Mouse (Mus musculus) hindbrain, embryonic 15.5 days (tissue): ENCODE data around the gene Olfr691. TPM values are rescaled to one million over a fixed set of nuclear protein-coding genes. Genes with fewer than 3 reads are reported as not detected.
A peak's percentile ranks its signal among the peaks of the same experiment; 100 is the strongest.
"Not testable (repeated sequence)": the region's sequence is repeated elsewhere in the genome, so short reads cannot be mapped to it uniquely, and the experiment has no call there.

Experiments
- ATAC-seq: fragments of 200-750 bp; cut with Nextera tagmentation; 2 replicates; pipeline ENCODE4 v1.8.0; 2017; ENCODE audit warnings: low read depth, moderate number of reproducible peaks, moderate TSS enrichment; ENCODE audit not compliant: low FRiP score
- H3K27ac ChIP-seq: fragments of 300-500 bp; sonication (generic); replicated peaks from 2 replicates; pipeline ENCODE4 v1.5.1; 2015; ENCODE audit warnings: mild to moderate bottlenecking, inconsistent platforms
- H3K27me3 ChIP-seq: fragments of 300-500 bp; sonication (generic); 2 replicates; pipeline ENCODE4 v1.6.1; 2015; ENCODE audit warnings: control low read depth, inconsistent platforms
- H3K36me3 ChIP-seq: fragments of 300-500 bp; sonication (generic); 2 replicates; pipeline ENCODE4 v1.6.1; 2015; ENCODE audit warnings: control low read depth, inconsistent platforms
- H3K4me1 ChIP-seq: fragments of 300-500 bp; sonication (generic); replicated peaks from 2 replicates; pipeline ENCODE4 v1.6.1; 2015; ENCODE audit warnings: control low read depth, inconsistent platforms
- H3K4me2 ChIP-seq: fragments of 300-500 bp; sonication (generic); 2 replicates; pipeline ENCODE4 v1.6.1; 2015; ENCODE audit warnings: moderate library complexity, mild to moderate bottlenecking, inconsistent platforms
- H3K4me3 ChIP-seq: fragments of 300-500 bp; sonication (generic); 2 replicates; pipeline ENCODE4 v1.5.1; 2015; ENCODE audit warnings: mild to moderate bottlenecking, inconsistent platforms
- H3K9ac ChIP-seq: fragments of 300-500 bp; sonication (generic); 2 replicates; pipeline ENCODE4 v1.6.1; 2015; ENCODE audit warnings: inconsistent platforms
- H3K9me3 ChIP-seq: fragments of 300-500 bp; sonication (generic); 2 replicates; pipeline ENCODE4 v1.6.1; 2016; ENCODE audit warnings: control low read depth, inconsistent platforms
- WGBS: fragments of 180-500 bp; shearing (Covaris S2); methylation state at CpG from one replicate; pipeline ENCODE4 v1.1.7; 2015; 5-methylcytosine and 5-hydroxymethylcytosine counted together
- polyA plus RNA-seq: library from polyadenylated mRNA; unstranded; fragments of >200 nt; fragmentation: Nextera tagmentation; extraction: Ambion mirVana; gene quantifications from 2 replicates; pipeline ENCODE4 v1.2.1, GENCODE M21; 2015

Olfr691 gene
- polyA plus RNA-seq = 0.12 and 0.16 TPM in 2 replicates

GRCm38 (mm10) chr7:105342170-105342569 is at the start of gene Olfr691:
TSS of gene Olfr691 (minus strand) at chr7:105342270.
- Histone ChIP-seq H3K4me2 (no peak within 1 kb of the TSS), H3K27ac (no peak within 1 kb of the TSS), H3K4me1 (no peaks in the 10 kb centered on the region), H3K36me3 (no peaks in the 10 kb centered on the region), H3K9me3 (no peaks in the 10 kb centered on the region), H3K9ac (no peak within 1 kb of the TSS), H3K4me3 (no peak within 1 kb of the TSS), H3K27me3 (no peaks in the 10 kb centered on the region)
- ATAC-seq = no peak
- 47% methylated on average over 1 of the region's 1 CpGs for WGBS

GRCm38 (mm10) chr7:105390236-105390635 is 48.2 kb upstream of the Olfr691 start:
- no peak for ATAC-seq
- H3K9me3 ChIP-seq = no peaks in the 10 kb centered on the region
- no peak overlapping the region for H3K27ac ChIP-seq
- H3K36me3 ChIP-seq = peaks cover 51% of the 10 kb centered on the region
- WGBS = 98% methylated on average over 2 of the region's 2 CpGs
- H3K4me3 ChIP-seq = no peak overlapping the region
- no peaks in the 10 kb centered on the region for H3K4me1 ChIP-seq
- no peaks in the 10 kb centered on the region for H3K27me3 ChIP-seq
- no peak overlapping the region for H3K4me2 ChIP-seq
- H3K9ac ChIP-seq = no peak overlapping the region

- no peak overlapping the region for H3K9ac ChIP-seq
- no peaks in the 10 kb centered on the region for H3K27me3 ChIP-seq
- H3K36me3 ChIP-seq = peaks cover 73% of the 10 kb centered on the region
- no peak overlapping the region for H3K4me2 ChIP-seq
- 98% methylated on average over 2 of the region's 2 CpGs for WGBS
- no peak overlapping the region for H3K4me3 ChIP-seq
- ATAC-seq = no peak
- no peaks in the 10 kb centered on the region for H3K4me1 ChIP-seq
- H3K27ac ChIP-seq = no peak overlapping the region
- no peaks in the 10 kb centered on the region for H3K9me3 ChIP-seq
These were observed 45.6 kb upstream of the Olfr691 start for GRCm38 (mm10) chr7:105387696-105388095.

GRCm38 (mm10) chr7:105380329-105380728 is 38.3 kb upstream of the Olfr691 start:
- no peak overlapping the region for H3K4me2 ChIP-seq
- 99% methylated on average over 3 of the region's 3 CpGs for WGBS
- H3K36me3 ChIP-seq = peaks cover 77% of the 10 kb centered on the region
- ATAC-seq = no peak
- no peaks in the 10 kb centered on the region for H3K9me3 ChIP-seq
- no peak overlapping the region for H3K27ac ChIP-seq
- H3K9ac ChIP-seq = no peak overlapping the region
- H3K4me3 ChIP-seq = no peak overlapping the region
- no peaks in the 10 kb centered on the region for H3K4me1 ChIP-seq
- H3K27me3 ChIP-seq = no peaks in the 10 kb centered on the region

- no peak for ATAC-seq
These were observed 32.8 kb upstream of the Olfr691 start, which contains the start of gene Gm5901 for GRCm38 (mm10) chr7:105374866-105375265. TSS of gene Gm5901 (plus strand) at chr7:105375038.

GRCm38 (mm10) chr7:105373976-105374375 is 31.9 kb upstream of the Olfr691 start:
- Histone ChIP-seq H3K27me3 (no peaks in the 10 kb centered on the region), H3K36me3 (peaks cover 46% of the 10 kb centered on the region), H3K9me3 (no peaks in the 10 kb centered on the region), H3K4me2 (no peak overlapping the region), H3K4me3 (no peak overlapping the region), H3K27ac (no peak overlapping the region), H3K4me1 (no peaks in the 10 kb centered on the region), H3K9ac (no peak overlapping the region)
- 96% methylated on average over 3 of the region's 3 CpGs for WGBS
- no peak for ATAC-seq

More at GRCm38 (mm10) chr7:105374866-105375265, 32.8 kb upstream of the Olfr691 start, which contains the start of gene Gm5901:
- no peak within 1 kb of the TSS for H3K4me3 ChIP-seq
- WGBS = 93% methylated on average over 1 of the region's 1 CpGs
- H3K4me1 ChIP-seq = no peaks in the 10 kb centered on the region
- no peak within 1 kb of the TSS for H3K9ac ChIP-seq
- no peak within 1 kb of the TSS for H3K27ac ChIP-seq
- no peaks in the 10 kb centered on the region for H3K9me3 ChIP-seq
- H3K27me3 ChIP-seq = no peaks in the 10 kb centered on the region
- H3K4me2 ChIP-seq = no peak within 1 kb of the TSS
- H3K36me3 ChIP-seq = peaks cover 55% of the 10 kb centered on the region

GRCm38 (mm10) chr7:105373509-105373908 is 31.4 kb upstream of the Olfr691 start:
- H3K4me3 ChIP-seq = no peak overlapping the region
- no peaks in the 10 kb centered on the region for H3K9me3 ChIP-seq
- peaks cover 41% of the 10 kb centered on the region for H3K36me3 ChIP-seq
- no peaks in the 10 kb centered on the region for H3K27me3 ChIP-seq
- H3K27ac ChIP-seq = no peak overlapping the region
- ATAC-seq = no peak
- no peak overlapping the region for H3K4me2 ChIP-seq
- no peaks in the 10 kb centered on the region for H3K4me1 ChIP-seq
- no peak overlapping the region for H3K9ac ChIP-seq
- 89% methylated on average over 4 of the region's 4 CpGs for WGBS

GRCm38 (mm10) chr7:105372912-105373311 is 30.8 kb upstream of the Olfr691 start:
- Histone ChIP-seq H3K9ac (no peak overlapping the region), H3K36me3 (peaks cover 35% of the 10 kb centered on the region), H3K4me1 (no peaks in the 10 kb centered on the region), H3K27ac (no peak overlapping the region), H3K4me2 (no peak overlapping the region), H3K27me3 (no peaks in the 10 kb centered on the region), H3K9me3 (no peaks in the 10 kb centered on the region), H3K4me3 (no peak overlapping the region)
- WGBS = 90% methylated on average over 1 of the region's 1 CpGs
- no peak for ATAC-seq

GRCm38 (mm10) chr7:105368521-105368920 is 26.5 kb upstream of the Olfr691 start:
- Histone ChIP-seq H3K36me3 (peaks cover 14% of the 10 kb centered on the region; the same call in 1 of the 2 replicates), H3K4me3 (no peak overlapping the region), H3K4me1 (no peaks in the 10 kb centered on the region), H3K9ac (no peak overlapping the region), H3K27ac (no peak overlapping the region), H3K9me3 (no peaks in the 10 kb centered on the region), H3K4me2 (no peak overlapping the region), H3K27me3 (no peaks in the 10 kb centered on the region)
- ATAC-seq = no peak
- 96% methylated on average over 4 of the region's 4 CpGs for WGBS

GRCm38 (mm10) chr7:105367930-105368329 is 25.9 kb upstream of the Olfr691 start, which contains the start of gene Olfr692:
TSS of gene Olfr692 (plus strand) at chr7:105368230.
- Histone ChIP-seq H3K4me1 (no peaks in the 10 kb centered on the region), H3K27me3 (no peaks in the 10 kb centered on the region), H3K4me2 (no peak within 1 kb of the TSS), H3K27ac (no peak within 1 kb of the TSS), H3K9me3 (no peaks in the 10 kb centered on the region), H3K9ac (no peak within 1 kb of the TSS), H3K4me3 (no peak within 1 kb of the TSS), H3K36me3 (peaks cover 14% of the 10 kb centered on the region; the same call in 1 of the 2 replicates)
- 98% methylated on average over 1 of the region's 1 CpGs for WGBS
- no peak for ATAC-seq

GRCm38 (mm10) chr7:105367268-105367667 is 25.2 kb upstream of the Olfr691 start:
- WGBS = 90% methylated on average over 5 of the region's 5 CpGs
- no peaks in the 10 kb centered on the region for H3K27me3 ChIP-seq
- ATAC-seq = no peak
- no peak overlapping the region for H3K4me3 ChIP-seq
- no peak overlapping the region for H3K27ac ChIP-seq
- H3K36me3 ChIP-seq = peaks cover 10% of the 10 kb centered on the region; the same call in 1 of the 2 replicates
- no peak overlapping the region for H3K4me2 ChIP-seq
- H3K4me1 ChIP-seq = no peaks in the 10 kb centered on the region
- no peak overlapping the region for H3K9ac ChIP-seq
- no peaks in the 10 kb centered on the region for H3K9me3 ChIP-seq

GRCm38 (mm10) chr7:105361713-105362112 is 19.6 kb upstream of the Olfr691 start:
- 86% methylated on average over 2 of the region's 2 CpGs for WGBS
- no peak for ATAC-seq
- no peak overlapping the region for H3K9ac ChIP-seq

GRCm38 (mm10) chr7:105356487-105356886 is 14.4 kb upstream of the Olfr691 start:
- not testable (repeated sequence) for H3K4me3 ChIP-seq, H3K9me3 ChIP-seq, H3K4me1 ChIP-seq, H3K27me3 ChIP-seq, H3K4me2 ChIP-seq, H3K27ac ChIP-seq, H3K36me3 ChIP-seq, H3K9ac ChIP-seq
- 97% methylated on average over 1 of the region's 2 CpGs for WGBS
- peak; percentile 92 for ATAC-seq

More at GRCm38 (mm10) chr7:105361713-105362112, 19.6 kb upstream of the Olfr691 start:
- Histone ChIP-seq H3K27ac (no peak overlapping the region), H3K4me3 (no peak overlapping the region), H3K36me3 (no peaks in the 10 kb centered on the region), H3K27me3 (no peaks in the 10 kb centered on the region), H3K9me3 (no peaks in the 10 kb centered on the region), H3K4me1 (no peaks in the 10 kb centered on the region), H3K4me2 (no peak overlapping the region)
